Mouse (Mus musculus) lung, embryonic 14.5 days (tissue): ENCODE data around the gene Pex3. TPM values are rescaled to one million over a fixed set of nuclear protein-coding genes. Genes with fewer than 3 reads are reported as not detected.

Experiments used
- ATAC-seq: fragments of 200-750 bp; cut with Nextera tagmentation; 2 replicates; pipeline ENCODE4 v1.8.0; 2017; ENCODE audit warnings: mild to moderate bottlenecking, moderate TSS enrichment, moderate library complexity; ENCODE audit not compliant: insufficient read depth
- DNase-seq: peaks from one replicate; pipeline ENCODE4 v3.0.0-alpha.2; 2015
- H3K27ac ChIP-seq: fragments of 300-500 bp; sonication (generic); 2 replicates; pipeline ENCODE4 v1.5.1; 2014; ENCODE audit warnings: low read depth, mild to moderate bottlenecking, moderate library complexity
- H3K27me3 ChIP-seq: fragments of 300-500 bp; sonication (generic); 2 replicates; pipeline ENCODE4 v1.6.1; 2014; ENCODE audit warnings: low read length, control low read depth; ENCODE audit not compliant: insufficient read depth
- H3K36me3 ChIP-seq: fragments of 300-500 bp; sonication (generic); 2 replicates; pipeline ENCODE4 v1.6.1; 2014; ENCODE audit warnings: control low read depth; ENCODE audit not compliant: insufficient read depth
- H3K4me1 ChIP-seq: fragments of 300-500 bp; sonication (generic); 2 replicates; pipeline ENCODE4 v1.6.1; 2014; ENCODE audit warnings: antibody characterized with exemption, control low read depth; ENCODE audit not compliant: insufficient read depth
- H3K4me2 ChIP-seq: fragments of 300-500 bp; sonication (generic); 2 replicates; pipeline ENCODE4 v1.6.1; 2014; ENCODE audit warnings: mild to moderate bottlenecking
- H3K4me3 ChIP-seq: fragments of 300-500 bp; sonication (generic); 2 replicates; pipeline ENCODE4 v1.5.1; 2014; ENCODE audit warnings: low read depth, low read length
- H3K9ac ChIP-seq: fragments of 300-500 bp; sonication (generic); 2 replicates; pipeline ENCODE4 v1.6.1; 2014
- H3K9me3 ChIP-seq: fragments of 300-500 bp; sonication (generic); 2 replicates; pipeline ENCODE4 v1.6.1; 2016; ENCODE audit warnings: low read depth, low read length, control low read depth
- CTCF ChIP-seq: IDR thresholded peaks from 2 replicates; pipeline ENCODE4 v1.5.1; 2016; ENCODE audit warnings: antibody characterized with exemption, low read depth
- whole genome bisulfite sequencing: fragments of 180-500 bp; shearing (Covaris S2); extraction: QIAGEN DNeasy Blood & Tissue Kit; methylation state at CpG from one replicate; pipeline ENCODE4 v1.1.7; 2014; 5-methylcytosine and 5-hydroxymethylcytosine counted together
- polyA plus RNA-seq: library from polyadenylated mRNA; unstranded; fragments of >200 nt; fragmentation: Nextera tagmentation; extraction: Ambion mirVana; gene quantifications from 2 replicates; pipeline ENCODE4 v1.2.1, GENCODE M21; 2014

Pex3 gene
- polyA plus RNA-seq, 1 experiment from 2014 or later: 27.6 TPM

DNA sequence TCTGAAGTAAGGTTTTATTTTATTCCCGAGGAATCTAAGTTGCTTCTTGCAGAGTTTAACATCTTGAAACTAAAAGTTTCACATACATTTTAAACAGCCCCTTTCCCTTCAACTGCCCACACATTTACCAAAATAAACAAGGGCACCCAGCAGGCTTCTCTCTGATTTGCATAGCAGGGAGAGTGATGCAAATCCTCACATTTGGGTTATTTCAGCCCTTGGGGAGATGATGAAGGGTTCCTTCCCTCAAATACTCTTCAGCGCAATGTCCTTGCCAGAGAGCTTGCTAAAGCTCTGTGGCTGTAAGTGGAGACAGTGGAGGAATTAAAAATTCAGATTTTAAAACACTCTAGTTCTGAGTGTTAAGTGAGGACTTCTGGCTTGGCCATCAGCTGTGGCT is 35.0 kb upstream of the Pex3 start:
- Histone ChIP-seq H3K27ac (no peak overlapping the region), H3K9ac (no peak overlapping the region), H3K4me1 (no peaks in the 10 kb centered on the region), H3K4me2 (no peak overlapping the region), H3K9me3 (no peaks in the 10 kb centered on the region; the same call in 1 of the 2 replicates), H3K4me3 (no peak overlapping the region), H3K36me3 (no peaks in the 10 kb centered on the region), H3K27me3 (no peaks in the 10 kb centered on the region)
- DNase-seq (no peak), ATAC-seq (no peak)
- 52% methylated on average over 2 of the region's 2 CpGs for WGBS
- no peak for TF ChIP-seq CTCF

DNA sequence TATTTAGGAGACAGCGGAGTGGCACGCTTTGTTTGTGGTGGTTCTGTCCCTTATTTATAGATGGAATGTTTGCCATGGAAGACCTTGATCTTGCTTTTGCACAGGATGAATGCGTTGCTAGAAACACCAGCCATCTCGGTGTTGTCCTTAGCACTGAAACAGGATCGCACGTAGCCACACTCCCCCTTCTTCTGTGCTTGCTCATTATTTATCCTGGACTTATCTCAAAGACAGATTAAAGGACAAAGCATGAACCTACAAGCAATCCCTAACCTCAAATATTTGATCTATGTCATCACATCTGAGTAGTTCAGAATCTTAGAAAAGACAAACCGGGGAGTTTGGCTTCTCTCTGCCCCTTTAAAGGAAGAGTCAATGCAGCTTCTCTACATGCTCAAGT is 24.2 kb upstream of the Pex3 start:
- H3K9me3 ChIP-seq: no peaks in the 10 kb centered on the region
- no peak overlapping the region for H3K27ac ChIP-seq
- no peaks in the 10 kb centered on the region for H3K27me3 ChIP-seq
- no peak overlapping the region for H3K9ac ChIP-seq
- ATAC-seq: no peak
- TF ChIP-seq CTCF: no peak
- H3K36me3 ChIP-seq: no peaks in the 10 kb centered on the region
- no peaks in the 10 kb centered on the region for H3K4me1 ChIP-seq
- H3K4me2 ChIP-seq: no peak overlapping the region
- no peak overlapping the region for H3K4me3 ChIP-seq
- WGBS: 52% methylated on average over 7 of the region's 7 CpGs
- DNase-seq: no peak

DNA sequence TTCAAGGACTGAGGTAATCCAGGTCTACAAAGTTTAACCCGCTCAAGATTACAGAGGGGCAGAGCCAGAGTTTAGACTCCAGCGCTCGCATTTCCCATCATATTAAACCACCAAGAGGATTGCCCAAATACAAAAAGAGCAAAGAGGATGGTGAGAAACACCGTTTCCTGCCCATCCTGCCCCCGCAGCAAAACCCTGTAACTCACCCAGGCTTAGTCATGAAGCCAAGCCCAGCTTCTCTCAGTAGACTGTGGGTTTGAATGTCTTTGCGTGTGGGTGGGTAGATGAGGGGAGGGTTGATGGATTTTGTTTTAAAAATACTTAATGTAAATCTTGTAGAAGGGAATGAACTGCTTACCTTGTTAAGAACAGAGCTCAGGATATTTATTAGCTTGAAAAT is 19.5 kb upstream of the Pex3 start:
- H3K36me3 ChIP-seq: no peaks in the 10 kb centered on the region
- WGBS: 71% methylated on average over 6 of the region's 6 CpGs
- H3K27ac ChIP-seq: no peak overlapping the region
- ATAC-seq: no peak
- no peaks in the 10 kb centered on the region for H3K9me3 ChIP-seq
- no peak for TF ChIP-seq CTCF
- no peak overlapping the region for H3K4me3 ChIP-seq
- DNase-seq: no peak
- no peaks in the 10 kb centered on the region; the same call in 1 of the 2 replicates for H3K4me1 ChIP-seq
- no peaks in the 10 kb centered on the region for H3K27me3 ChIP-seq
- H3K4me2 ChIP-seq: no peak overlapping the region
- H3K9ac ChIP-seq: no peak overlapping the region

DNA sequence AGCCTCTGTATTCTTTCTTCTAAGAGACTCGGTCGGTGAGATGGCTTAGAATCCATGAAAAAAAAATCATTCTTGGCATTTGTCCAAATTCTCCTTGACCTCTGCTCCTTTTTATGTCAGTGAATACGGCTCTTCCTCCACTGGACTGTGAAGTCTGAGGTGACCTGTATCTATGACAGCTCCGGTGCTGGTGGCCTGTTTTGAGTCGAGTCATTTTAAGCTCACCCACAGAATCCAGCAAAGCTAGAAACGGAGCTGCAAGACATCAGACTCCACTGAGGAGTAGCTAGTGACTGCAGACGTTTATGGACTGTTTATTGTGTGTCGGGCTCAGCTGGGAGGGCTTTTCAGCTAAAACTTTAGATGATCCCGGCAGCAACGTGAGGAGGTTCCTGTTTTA is 19.1 kb upstream of the Pex3 start:
- no peaks in the 10 kb centered on the region for H3K36me3 ChIP-seq
- 25% methylated on average over 10 of the region's 10 CpGs for WGBS
- H3K27ac ChIP-seq: no peak overlapping the region
- peak; percentile 44; the same call in 1 of the 2 replicates for ATAC-seq
- no peaks in the 10 kb centered on the region for H3K9me3 ChIP-seq
- no peaks in the 10 kb centered on the region; the same call in 1 of the 2 replicates for H3K4me1 ChIP-seq
- H3K27me3 ChIP-seq: no peaks in the 10 kb centered on the region
- peak; percentile 74 for DNase-seq
- no peak overlapping the region for H3K4me2 ChIP-seq
- no peak overlapping the region for H3K4me3 ChIP-seq
- no peak overlapping the region for H3K9ac ChIP-seq
- no peak for TF ChIP-seq CTCF

DNA sequence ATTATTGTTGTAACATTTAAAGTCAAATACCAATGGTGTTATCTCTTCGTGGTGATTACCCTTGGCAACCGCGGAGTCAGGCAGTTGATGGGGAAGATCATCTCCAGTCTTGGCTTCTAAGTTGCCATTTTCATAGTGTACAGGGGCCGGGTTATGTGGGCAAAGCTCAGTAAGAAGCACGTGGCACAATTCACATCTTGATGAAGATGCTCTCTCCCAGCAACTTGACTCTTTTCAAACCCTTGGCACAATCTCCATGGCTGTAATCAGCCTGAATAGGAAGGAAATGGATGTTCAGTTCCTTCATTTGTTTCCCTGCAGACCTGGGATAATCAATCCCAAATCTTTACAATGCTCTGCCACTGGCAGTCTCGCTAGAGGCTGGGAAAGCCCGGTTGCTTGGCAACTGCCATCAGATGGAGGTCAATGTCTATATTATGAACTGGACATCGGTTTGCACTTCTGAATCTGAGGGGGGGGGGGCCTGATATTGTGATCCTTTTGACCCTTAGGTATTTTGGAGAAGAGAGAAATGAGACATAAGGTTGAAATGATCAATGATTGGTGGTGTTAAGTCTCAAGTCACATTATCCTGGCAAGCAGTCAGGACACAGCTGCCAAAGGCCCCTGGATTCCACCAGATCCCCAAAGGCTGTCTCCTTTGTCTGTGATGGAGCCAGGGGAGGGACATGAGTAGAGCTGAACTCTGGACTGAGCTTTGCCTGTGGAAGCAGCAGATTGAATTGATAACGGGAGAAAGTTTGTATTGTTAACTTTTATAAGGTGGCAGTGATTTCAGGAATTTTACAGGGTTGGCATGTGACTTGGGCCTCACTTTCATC is 18.0 kb upstream of the Pex3 start:
- no peak for DNase-seq
- H3K4me3 ChIP-seq: no peak overlapping the region
- no peak for TF ChIP-seq CTCF

DNA sequence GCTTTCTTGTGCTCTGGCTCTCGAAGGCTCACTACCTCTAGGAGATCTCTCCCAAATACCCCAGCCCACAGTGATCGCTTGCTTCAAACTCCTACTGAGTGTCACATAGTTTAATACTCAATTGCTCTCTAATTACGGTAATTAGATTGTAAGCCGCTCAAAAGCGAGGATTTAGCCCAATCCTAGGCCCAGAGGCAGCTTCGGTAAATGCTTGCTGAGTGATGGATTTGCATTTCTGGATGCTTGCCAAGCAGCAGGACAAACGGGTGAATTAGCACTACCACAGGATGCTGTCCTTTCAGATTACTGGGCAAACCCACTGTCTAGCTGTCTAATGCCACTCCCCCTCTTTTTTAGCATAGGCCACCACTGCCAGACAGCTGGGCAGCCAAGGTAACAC is 16.9 kb upstream of the Pex3 start:
- Histone ChIP-seq H3K36me3 (no peaks in the 10 kb centered on the region), H3K9ac (no peak overlapping the region), H3K4me2 (no peak overlapping the region), H3K27ac (no peak overlapping the region), H3K4me3 (no peak overlapping the region), H3K9me3 (no peaks in the 10 kb centered on the region), H3K4me1 (no peaks in the 10 kb centered on the region; the same call in 1 of the 2 replicates), H3K27me3 (no peaks in the 10 kb centered on the region)
- ATAC-seq (peak; percentile 35; the same call in 1 of the 2 replicates), DNase-seq (peak; percentile 51)
- TF ChIP-seq CTCF: no peak
- WGBS: 46% methylated on average over 7 of the region's 7 CpGs

More for the DNA sequence above, 18.0 kb upstream of the Pex3 start:
- Histone ChIP-seq H3K4me2 (no peak overlapping the region), H3K27me3 (no peaks in the 10 kb centered on the region), H3K9ac (no peak overlapping the region), H3K9me3 (no peaks in the 10 kb centered on the region), H3K27ac (no peak overlapping the region), H3K36me3 (no peaks in the 10 kb centered on the region), H3K4me1 (no peaks in the 10 kb centered on the region; the same call in 1 of the 2 replicates)
- no peak for ATAC-seq
- 70% methylated on average over 9 of the region's 9 CpGs for WGBS

DNA sequence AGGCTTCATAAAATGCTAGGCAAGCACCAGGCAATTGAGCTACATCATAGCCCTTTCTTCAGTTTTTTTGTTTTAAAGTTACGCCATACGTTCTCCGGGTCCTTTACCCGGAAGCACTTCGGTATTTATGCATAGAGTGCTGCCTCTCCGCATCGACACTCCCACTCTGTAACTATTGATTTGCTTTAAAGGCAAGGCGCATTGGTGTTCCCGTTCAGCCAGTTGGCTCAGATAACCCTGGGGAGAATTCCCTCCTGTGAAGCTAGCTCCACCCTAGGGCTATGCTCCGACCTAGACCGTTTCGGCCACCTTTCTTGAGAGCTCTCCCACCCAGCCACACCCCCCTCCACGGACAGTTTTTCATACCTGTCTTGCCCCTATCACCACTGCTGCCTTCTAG is 13.5 kb upstream of the Pex3 start:
- WGBS: 53% methylated on average over 13 of the region's 13 CpGs
- H3K4me2 ChIP-seq: no peak overlapping the region

More for the DNA sequence above, 13.5 kb upstream of the Pex3 start:
- no peak for ATAC-seq
- DNase-seq: no peak
- TF ChIP-seq CTCF: no peak
- 0 out of 2 replicates have a peak, but pooled peaks cover 4% of the 10 kb centered on the region for H3K36me3 ChIP-seq
- no peaks in the 10 kb centered on the region for H3K9me3 ChIP-seq
- no peaks in the 10 kb centered on the region; the same call in 1 of the 2 replicates for H3K4me1 ChIP-seq
- no peak overlapping the region for H3K9ac ChIP-seq
- H3K27ac ChIP-seq: no peak overlapping the region
- no peak overlapping the region for H3K4me3 ChIP-seq
- no peaks in the 10 kb centered on the region for H3K27me3 ChIP-seq
